In genomic region chr3:152213416-152213815, GRCm38 (mm10) we compare ENCODE assay signal across 8 mouse cellular contexts. TPM values are rescaled to one million over a fixed set of nuclear protein-coding genes. Genes with fewer than 3 reads are reported as not detected.
DNase-seq lines count a peak whose midpoint lies in the region; ATAC-seq and TF ChIP-seq lines count a peak whose summit lies in the region.

No protein-coding gene starts in this region.

- peaks cover 24% of the 10 kb centered on the region for H3K36me3 ChIP-seq in kidney, postnatal 0 days (ENCODE audit: insufficient read depth, low read length)
- peaks cover 26% of the 10 kb centered on the region for H3K36me3 ChIP-seq in embryonic facial prominence, embryonic 15.5 days
- peaks cover 14% of the 10 kb centered on the region for H3K36me3 ChIP-seq in intestine, postnatal 0 days (ENCODE audit: control insufficient read depth, insufficient read depth)

- peak overlapping the region; percentile 5; the same call in 1 of the 2 replicates for H3K9ac ChIP-seq in kidney, postnatal 0 days (ENCODE audit: low read depth, low read length)
- H3K9ac ChIP-seq in embryonic facial prominence, embryonic 15.5 days: no peak overlapping the region
- 0 out of 2 replicates have a peak overlapping the region, but pooled peaks have one; percentile 2 for H3K9ac ChIP-seq in intestine, postnatal 0 days (ENCODE audit: low read depth, low read length)

- no peak for TF ChIP-seq CTCF in kidney, postnatal 0 days (IDR thresholded peaks at IDR 0.05; ENCODE audit: low read depth)
- TF ChIP-seq CTCF in intestine, postnatal 0 days (IDR thresholded peaks at IDR 0.05; ENCODE audit: low read depth): no peak

- WGBS in kidney, postnatal 0 days: 24% methylated on average over 3 of the region's 3 CpGs
- 41% methylated on average over 3 of the region's 3 CpGs for WGBS in embryonic facial prominence, embryonic 15.5 days
- WGBS in intestine, postnatal 0 days: 16% methylated on average over 3 of the region's 3 CpGs

- H3K9me3 ChIP-seq in kidney, postnatal 0 days (replicated peaks; ENCODE audit: low read length): no peaks in the 10 kb centered on the region
- no peaks in the 10 kb centered on the region for H3K9me3 ChIP-seq in embryonic facial prominence, embryonic 15.5 days (replicated peaks)
- no peaks in the 10 kb centered on the region for H3K9me3 ChIP-seq in intestine, postnatal 0 days (ENCODE audit: control insufficient read depth)

- no peak for ATAC-seq in kidney, postnatal 0 days (replicated peaks; ENCODE audit: low FRiP score, low read depth)
- ATAC-seq in embryonic facial prominence, embryonic 15.5 days (ENCODE audit: insufficient number of reproducible peaks, low FRiP score, low TSS enrichment, low read depth): no peak
- no peak for ATAC-seq in intestine, postnatal 0 days

- no peak overlapping the region for H3K4me3 ChIP-seq in kidney, postnatal 0 days (replicated peaks; ENCODE audit: low read depth, low read length)
- peak overlapping the region; percentile 93 for H3K4me3 ChIP-seq in embryonic facial prominence, embryonic 15.5 days (replicated peaks)
- no peak overlapping the region for H3K4me3 ChIP-seq in intestine, postnatal 0 days (ENCODE audit: low read depth, low read length)

- no peak for DNase-seq in kidney, postnatal 0 days (ENCODE audit: low spot score)
- no peak for DNase-seq in kidney, adult 8-10 months
- peak; percentile 36 for DNase-seq in naive thymus-derived CD4-positive, alpha-beta T cell, adult 2 months (ENCODE audit: low read depth)
- no peak for DNase-seq in adrenal gland, adult 8-10 months
- no peak for DNase-seq in right cerebral cortex, postnatal 25 days
- no peak for DNase-seq in c-Kit-positive CD71-positive TER-119-positive erythroid progenitor cells, embryonic 14.5 days (ENCODE audit: low spot score)

- H3K4me1 ChIP-seq in kidney, postnatal 0 days (replicated peaks; ENCODE audit: insufficient read depth, low read length): peaks cover 21% of the 10 kb centered on the region
- peaks cover 30% of the 10 kb centered on the region for H3K4me1 ChIP-seq in embryonic facial prominence, embryonic 15.5 days
- H3K4me1 ChIP-seq in intestine, postnatal 0 days (replicated peaks; ENCODE audit: control insufficient read depth, insufficient read depth, low read length): no peaks in the 10 kb centered on the region; the same call in 1 of the 2 replicates

- H3K27ac ChIP-seq in kidney, postnatal 0 days: no peak overlapping the region
- no peak overlapping the region for H3K27ac ChIP-seq in embryonic facial prominence, embryonic 15.5 days (replicated peaks)
- H3K27ac ChIP-seq in intestine, postnatal 0 days (ENCODE audit: low read depth, low read length): no peak overlapping the region

- no peaks in the 10 kb centered on the region for H3K27me3 ChIP-seq in kidney, postnatal 0 days (ENCODE audit: insufficient read depth, low read length)
- H3K27me3 ChIP-seq in embryonic facial prominence, embryonic 15.5 days: no peaks in the 10 kb centered on the region
- no peaks in the 10 kb centered on the region for H3K27me3 ChIP-seq in intestine, postnatal 0 days (replicated peaks; ENCODE audit: control insufficient read depth, insufficient read depth, low read length)

- peak overlapping the region; percentile 79 for H3K4me2 ChIP-seq in kidney, postnatal 0 days (ENCODE audit: low read length)
- H3K4me2 ChIP-seq in embryonic facial prominence, embryonic 15.5 days (replicated peaks): peak overlapping the region; percentile 74
- H3K4me2 ChIP-seq in intestine, postnatal 0 days (replicated peaks; ENCODE audit: low read depth): peak overlapping the region; percentile 80

RNA-seq across cellular contexts. Expression of gene Fubp1, which starts 3.2 kb away (rescaled TPM):
- 178 and 189 TPM in 2 replicates for polyA plus RNA-seq in kidney, postnatal 0 days (2015; fragmentation: Nextera tagmentation; extraction: Ambion mirVana)
- polyA plus RNA-seq in embryonic facial prominence, embryonic 15.5 days (2015; fragmentation: Nextera tagmentation; extraction: Ambion mirVana): 202 and 211 TPM in 2 replicates
- polyA plus RNA-seq in intestine, postnatal 0 days (2015; fragmentation: Nextera tagmentation; extraction: Ambion mirVana): 60.6 and 64.8 TPM in 2 replicates
- 100 to 1,000 TPM; 105 to 167 (median 132) TPM for total RNA-seq in adrenal gland, adult 8-10 months (2022)

RNA-seq across cellular contexts. Expression of gene Dnajb4, which starts 3.3 kb away (rescaled TPM):
- polyA plus RNA-seq in kidney, postnatal 0 days (2015; fragmentation: Nextera tagmentation; extraction: Ambion mirVana): 32.5 and 34.9 TPM in 2 replicates
- 33.8 and 34.2 TPM in 2 replicates for polyA plus RNA-seq in embryonic facial prominence, embryonic 15.5 days (2015; fragmentation: Nextera tagmentation; extraction: Ambion mirVana)
- polyA plus RNA-seq in intestine, postnatal 0 days (2015; fragmentation: Nextera tagmentation; extraction: Ambion mirVana): 17.9 and 20.4 TPM in 2 replicates
- 10 to 100 TPM; 48.9 to 56.3 (median 52.6) TPM for total RNA-seq in adrenal gland, adult 8-10 months (2022)

RNA-seq across cellular contexts. Expression of gene Gipc2, which starts 47.4 kb away (rescaled TPM):
- 74.1 and 84.5 TPM in 2 replicates for polyA plus RNA-seq in kidney, postnatal 0 days (2015; fragmentation: Nextera tagmentation; extraction: Ambion mirVana)
- polyA plus RNA-seq in embryonic facial prominence, embryonic 15.5 days (2015; fragmentation: Nextera tagmentation; extraction: Ambion mirVana): 4.5 and 8.6 TPM in 2 replicates
- 222 and 243 TPM in 2 replicates for polyA plus RNA-seq in intestine, postnatal 0 days (2015; fragmentation: Nextera tagmentation; extraction: Ambion mirVana)
- total RNA-seq in adrenal gland, adult 8-10 months (2022): 1 to 10 TPM in 1 of 4 experiments, under 1 TPM in 3; 0.61 to 1.8 (median 0.82) TPM

RNA-seq across cellular contexts. Expression of gene Nexn, which starts 52.7 kb away (rescaled TPM):
- polyA plus RNA-seq in kidney, postnatal 0 days (2015; fragmentation: Nextera tagmentation; extraction: Ambion mirVana): 15.8 and 18.1 TPM in 2 replicates
- 23.5 and 27.2 TPM in 2 replicates for polyA plus RNA-seq in embryonic facial prominence, embryonic 15.5 days (2015; fragmentation: Nextera tagmentation; extraction: Ambion mirVana)
- 30.0 and 30.3 TPM in 2 replicates for polyA plus RNA-seq in intestine, postnatal 0 days (2015; fragmentation: Nextera tagmentation; extraction: Ambion mirVana)
- total RNA-seq in adrenal gland, adult 8-10 months (2022): 1 to 10 TPM; 2.8 to 4.0 (median 3.1) TPM
